Mouse (Mus musculus): ENCODE measurements around the gene Caly.

GRCm38 (mm10) chr7:140124382-140124781 is 42.0 kb upstream of the Caly start:
- TF ChIP-seq POLR2A (IDR thresholded peaks at IDR 0.05; ENCODE audit: insufficient read depth, low read depth, low read length) (no peak), CTCF (IDR thresholded peaks at IDR 0.05; ENCODE audit: insufficient read depth, low read depth, low read length) (no peak)
